Mouse (Mus musculus): Measurements from ENCODE around the gene Rassf2. TPM values are rescaled to one million over a fixed set of nuclear protein-coding genes. Genes with fewer than 3 reads are reported as not detected.

The Rassf2 gene
- total RNA-seq, 2 experiments from 2014 or later = 28.0 to 30.4 TPM

DNA sequence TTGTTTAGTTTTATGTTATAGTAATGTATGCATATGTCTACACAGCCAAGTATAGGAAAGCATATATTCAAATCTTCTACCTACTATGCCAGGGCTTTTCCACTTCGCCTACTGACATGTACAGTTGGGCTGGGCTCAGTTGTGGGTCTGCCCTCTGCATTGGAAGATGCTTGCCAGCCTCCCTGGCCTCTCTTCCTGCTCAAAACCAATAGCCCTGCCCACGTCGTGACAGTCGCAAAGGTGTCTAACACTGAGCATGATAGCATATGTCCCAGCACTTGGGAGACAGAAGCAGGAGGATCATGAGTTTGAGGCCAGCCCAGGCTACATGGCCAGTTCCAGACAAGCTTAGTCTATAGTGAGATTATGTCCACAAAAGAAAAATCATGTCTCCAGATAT is 16.9 kb downstream of the Rassf2 start:
- intact Hi-C loops (cut with DNase I) = no loop called here
- peak in 1 of 2 experiments; percentile 6 for DNase-seq (ENCODE audit: extremely low spot score in 1 of 2, low spot score in 2 of 2)

GRCm38 (mm10) chr2:132010781-132011180 is 19.3 kb downstream of the Rassf2 start:
- DNase-seq (ENCODE audit: extremely low spot score in 1 of 2, low spot score in 2 of 2) = no peak
- intact Hi-C loops (cut with DNase I) = no loop called here

DNA sequence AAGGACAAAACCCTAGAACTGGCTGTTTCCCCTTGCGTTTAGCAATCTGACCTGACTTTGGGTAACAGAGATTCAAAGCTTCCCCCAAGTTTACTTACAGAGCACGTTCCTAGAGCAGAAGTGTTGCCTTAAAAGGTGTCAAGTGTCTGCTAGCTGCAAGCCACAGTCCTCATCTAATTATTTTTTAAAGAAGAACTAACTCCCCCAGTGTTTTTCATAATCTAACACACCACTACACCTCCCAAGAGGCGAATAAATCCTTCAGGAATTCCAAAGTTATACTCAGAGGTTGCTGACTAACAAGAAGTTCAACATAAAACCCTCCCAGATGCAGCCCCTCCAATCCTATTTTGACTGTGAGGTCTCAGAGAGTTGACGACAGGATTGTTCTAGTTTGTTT is 21.9 kb downstream of the Rassf2 start:
- intact Hi-C loops (cut with DNase I) = no loop called here
- DNase-seq (ENCODE audit: extremely low spot score in 1 of 2, low spot score in 2 of 2) = no peak

DNA sequence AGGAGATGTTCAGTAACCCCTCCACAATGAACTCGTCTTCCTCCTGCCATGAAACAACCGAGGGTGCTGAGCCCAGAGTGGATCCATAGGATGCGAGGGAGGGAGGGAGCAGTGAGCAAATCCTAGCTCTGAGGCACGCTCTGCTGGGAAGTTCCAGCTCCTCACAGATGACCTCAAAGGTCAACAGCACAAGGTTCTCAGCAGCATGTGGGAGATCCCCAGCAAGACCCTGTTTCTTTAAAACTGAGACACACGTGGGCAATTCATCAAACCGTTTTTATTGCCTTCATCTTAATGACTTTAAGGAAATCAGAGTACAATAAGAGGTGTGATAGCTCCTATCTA is 22.6 kb downstream of the Rassf2 start:
- intact Hi-C loops (cut with DNase I) = no loop called here
- no peak for DNase-seq (ENCODE audit: extremely low spot score in 1 of 2, low spot score in 2 of 2)

GRCm38 (mm10) chr2:132006561-132007474 is 23.2 kb downstream of the Rassf2 start:
- peak; percentile 46 to 88 for DNase-seq (ENCODE audit: extremely low spot score in 1 of 2, low spot score in 2 of 2)
- intact Hi-C loops (cut with DNase I) = no loop called here

GRCm38 (mm10) chr2:132005445-132005844 is 24.6 kb downstream of the Rassf2 start:
- no peak for DNase-seq (ENCODE audit: extremely low spot score in 1 of 2, low spot score in 2 of 2)

GRCm38 (mm10) chr2:132004495-132005136 is 25.4 kb downstream of the Rassf2 start:
- intact Hi-C loops (cut with DNase I) = no loop called here
- DNase-seq (ENCODE audit: extremely low spot score in 1 of 2, low spot score in 2 of 2) = no peak

More at GRCm38 (mm10) chr2:132005445-132005844, 24.6 kb downstream of the Rassf2 start:
- intact Hi-C loops (cut with DNase I) = no loop called here

DNA sequence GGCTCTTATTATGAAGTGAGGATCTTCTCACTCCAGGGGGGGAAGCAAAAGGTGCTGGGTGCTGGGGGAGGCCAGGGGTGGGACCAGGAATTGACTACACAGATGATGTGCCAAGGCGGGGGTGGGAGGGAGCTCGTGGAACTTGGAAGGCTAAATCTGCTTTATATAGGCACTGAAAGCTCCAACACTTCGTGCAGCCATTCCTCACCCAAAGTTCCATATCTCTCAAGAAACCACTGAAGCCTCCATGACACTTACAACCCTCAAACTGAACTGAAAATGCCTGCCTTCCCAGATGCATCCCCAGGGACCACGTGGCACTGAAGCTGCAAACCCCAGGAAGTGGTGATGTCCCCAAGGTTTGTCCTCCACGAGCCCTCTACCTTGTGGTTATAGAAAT is 26.1 kb downstream of the Rassf2 start:
- intact Hi-C loops (cut with DNase I) = no loop called here
- no peak for DNase-seq (ENCODE audit: extremely low spot score in 1 of 2, low spot score in 2 of 2)

DNA sequence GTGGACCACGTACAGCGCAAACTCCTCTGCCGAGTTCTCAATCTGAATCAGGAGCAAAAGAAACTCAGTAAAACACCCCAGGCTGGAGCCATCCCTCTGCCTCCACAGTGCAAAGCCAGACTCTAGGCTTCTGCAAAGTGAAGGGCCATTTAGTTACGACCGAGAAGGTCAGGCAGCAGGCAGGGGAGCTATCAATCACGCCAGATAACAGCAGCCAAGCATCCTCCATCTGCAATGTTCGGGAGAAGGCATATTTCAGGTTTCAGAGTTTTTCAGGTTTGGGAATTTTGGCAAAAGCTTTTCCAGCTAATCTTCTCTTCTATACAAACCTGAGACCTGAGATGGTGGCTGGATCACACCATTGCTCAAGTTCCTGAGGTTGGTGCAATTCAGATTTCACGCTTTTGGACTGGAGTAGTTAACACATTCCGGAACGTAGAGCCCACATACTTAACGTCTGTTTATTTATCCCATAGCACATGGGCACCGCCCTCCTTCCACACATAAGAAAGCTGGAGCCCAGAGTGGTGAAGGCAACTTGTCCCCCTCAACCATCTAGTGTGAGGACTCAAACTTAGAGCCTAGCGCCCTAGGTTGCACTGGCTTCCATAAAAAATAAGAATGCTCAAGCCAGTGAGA is 28.2 kb downstream of the Rassf2 start:
- no peak for DNase-seq (ENCODE audit: extremely low spot score in 1 of 2, low spot score in 2 of 2)
- intact Hi-C loops (cut with DNase I) = no loop called here

DNA sequence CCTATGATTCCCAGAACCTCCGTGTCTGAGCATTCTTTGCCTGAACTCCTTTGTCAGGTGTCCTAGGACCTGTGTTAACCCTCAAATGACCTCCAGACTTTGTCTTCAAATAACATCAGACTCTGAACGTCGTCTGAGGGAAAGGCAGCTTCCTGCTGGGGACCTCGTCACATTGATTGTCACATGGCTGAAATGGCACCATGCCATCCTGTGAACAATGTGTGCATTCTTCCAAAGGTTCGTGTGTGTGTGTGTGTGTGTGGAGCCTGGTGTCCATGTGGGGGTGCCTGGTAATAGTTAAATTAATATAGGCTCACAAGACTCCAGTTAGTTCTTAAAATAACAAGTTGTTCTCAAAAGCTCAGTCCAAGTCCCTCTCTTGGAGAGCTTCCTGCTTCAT is 32.7 kb downstream of the Rassf2 start:
- intact Hi-C loops (cut with DNase I) = no loop called here
- peak in 1 of 2 experiments; percentile 43 for DNase-seq (ENCODE audit: extremely low spot score in 1 of 2, low spot score in 2 of 2)

DNA sequence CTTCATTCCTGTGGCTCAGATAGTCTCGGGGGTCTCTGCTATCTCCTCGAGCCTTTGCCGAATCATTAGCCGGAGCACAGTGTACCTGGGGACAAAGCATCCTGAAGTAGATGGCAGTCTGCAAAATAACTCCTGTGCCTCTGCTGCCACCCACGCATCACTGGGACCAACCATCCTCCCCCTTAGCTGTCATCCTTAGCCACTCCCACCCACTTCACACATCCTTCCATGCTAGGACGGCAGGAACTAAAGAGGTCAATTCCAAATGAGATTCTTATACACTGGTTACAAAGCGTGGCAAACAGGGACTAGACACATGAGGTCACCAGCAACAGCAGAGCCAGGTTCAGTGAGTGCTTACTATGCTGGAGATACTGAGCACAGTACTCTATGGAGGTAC is 33.7 kb downstream of the Rassf2 start:
- intact Hi-C loops (cut with DNase I) = no loop called here
- peak in 1 of 2 experiments; percentile 15 for DNase-seq (ENCODE audit: extremely low spot score in 1 of 2, low spot score in 2 of 2)

DNA sequence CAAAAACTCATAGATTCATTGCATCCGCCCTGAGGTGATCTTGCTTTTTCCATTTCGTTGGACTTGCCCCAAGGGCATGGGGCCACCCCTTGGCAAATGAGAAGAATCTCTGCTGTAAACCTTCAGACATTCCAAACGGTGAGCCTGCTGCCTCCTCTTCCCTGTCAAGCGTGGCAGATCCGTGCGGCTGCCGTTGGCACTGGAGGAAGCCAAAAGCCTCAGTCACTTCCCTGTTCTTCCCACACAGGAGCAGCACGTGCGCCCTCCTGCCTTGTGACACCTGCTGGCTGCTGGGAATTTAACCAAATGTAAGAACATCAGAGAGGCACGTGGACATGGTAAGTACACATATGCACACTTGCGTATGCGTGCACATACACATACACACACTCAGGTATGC is 34.3 kb downstream of the Rassf2 start:
- intact Hi-C loops (cut with DNase I) = no loop called here
- DNase-seq (ENCODE audit: extremely low spot score in 1 of 2, low spot score in 2 of 2) = peak in 1 of 2 experiments; percentile 31

DNA sequence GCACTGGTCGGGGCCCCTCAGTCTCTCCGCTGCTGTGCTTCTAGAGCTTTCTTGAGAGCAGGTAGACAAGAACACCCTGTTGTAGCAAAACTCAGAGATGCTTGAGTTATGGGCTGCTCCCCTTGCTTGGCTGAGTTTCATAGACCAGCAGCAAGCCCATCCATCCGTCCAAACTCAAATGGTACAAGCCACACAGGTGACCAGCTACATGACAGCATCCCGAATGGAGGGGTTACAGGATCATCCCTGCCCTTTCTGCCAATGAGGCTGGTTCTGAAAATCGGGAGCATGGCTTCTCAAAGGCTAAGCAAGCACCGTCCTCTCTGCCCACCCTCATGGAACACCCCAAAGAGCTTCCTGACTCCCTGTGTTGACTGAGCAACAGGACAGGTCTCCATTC is 35.1 kb downstream of the Rassf2 start:
- intact Hi-C loops (cut with DNase I) = no loop called here
- peak in 1 of 2 experiments; percentile 7 for DNase-seq (ENCODE audit: extremely low spot score in 1 of 2, low spot score in 2 of 2)

DNA sequence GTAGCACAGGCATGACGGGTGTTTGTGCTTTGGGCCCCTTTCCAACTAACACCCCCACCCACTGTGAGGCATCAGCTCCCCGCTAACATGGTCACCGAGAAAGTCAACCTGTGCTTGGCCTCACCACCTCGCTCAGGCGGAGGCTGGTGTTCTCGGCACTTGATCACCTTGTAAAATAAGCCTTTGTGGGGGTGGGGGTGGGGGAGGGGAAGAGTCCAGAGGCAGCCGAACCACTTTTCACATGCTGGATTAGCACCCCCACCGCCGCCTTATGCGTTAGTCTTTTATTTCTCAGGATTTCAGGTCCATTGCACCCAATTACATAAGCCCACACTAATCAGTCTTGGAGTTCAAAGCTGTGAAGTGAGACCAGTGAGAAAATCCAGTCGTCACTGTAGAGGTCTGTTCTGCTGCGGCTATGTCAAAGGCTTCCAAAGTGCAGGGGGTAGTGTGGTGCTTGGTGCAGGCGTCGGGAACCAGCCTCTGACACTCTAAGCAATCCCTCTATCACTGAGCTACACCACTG is 36.4 kb downstream of the Rassf2 start:
- intact Hi-C loops (cut with DNase I) = no loop called here
- peak in 1 of 2 experiments; percentile 29 for DNase-seq (ENCODE audit: extremely low spot score in 1 of 2, low spot score in 2 of 2)

DNA sequence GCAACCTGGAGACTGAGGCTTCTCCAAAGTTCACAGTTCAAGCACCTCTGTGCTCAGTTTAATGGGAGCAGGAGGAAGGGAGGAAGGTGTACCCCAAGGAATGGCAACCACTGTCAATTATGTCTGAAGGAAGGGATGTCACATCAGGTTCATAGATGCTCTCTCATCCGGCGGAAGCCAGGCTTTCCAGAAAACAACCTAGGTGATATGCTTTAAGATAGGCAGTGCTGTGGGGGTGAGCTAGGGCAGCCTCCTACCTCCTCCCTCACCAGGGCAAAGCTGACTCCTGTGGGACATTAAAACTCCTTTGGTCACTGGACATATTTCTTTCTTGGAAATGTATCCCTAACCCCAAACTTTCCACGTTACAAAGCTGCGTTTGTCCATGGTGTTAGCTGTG is 36.9 kb downstream of the Rassf2 start:
- no peak for DNase-seq (ENCODE audit: extremely low spot score in 1 of 2, low spot score in 2 of 2)
- intact Hi-C loops (cut with DNase I) = no loop called here

GRCm38 (mm10) chr2:131992487-131992886 is 37.6 kb downstream of the Rassf2 start:
- peak in 1 of 2 experiments; percentile 5 for DNase-seq (ENCODE audit: extremely low spot score in 1 of 2, low spot score in 2 of 2)

GRCm38 (mm10) chr2:131988550-131988949 is 41.5 kb downstream of the Rassf2 start:
- intact Hi-C loops (cut with DNase I) = no loop called here
- DNase-seq (ENCODE audit: extremely low spot score in 1 of 2, low spot score in 2 of 2) = peak in 1 of 2 experiments; percentile 9

More at GRCm38 (mm10) chr2:131992487-131992886, 37.6 kb downstream of the Rassf2 start:
- intact Hi-C loops (cut with DNase I) = no loop called here

- intact Hi-C loops (cut with DNase I) = no loop called here
Observed at GRCm38 (mm10) chr2:131987950-131988349, 42.1 kb downstream of the Rassf2 start.

DNA sequence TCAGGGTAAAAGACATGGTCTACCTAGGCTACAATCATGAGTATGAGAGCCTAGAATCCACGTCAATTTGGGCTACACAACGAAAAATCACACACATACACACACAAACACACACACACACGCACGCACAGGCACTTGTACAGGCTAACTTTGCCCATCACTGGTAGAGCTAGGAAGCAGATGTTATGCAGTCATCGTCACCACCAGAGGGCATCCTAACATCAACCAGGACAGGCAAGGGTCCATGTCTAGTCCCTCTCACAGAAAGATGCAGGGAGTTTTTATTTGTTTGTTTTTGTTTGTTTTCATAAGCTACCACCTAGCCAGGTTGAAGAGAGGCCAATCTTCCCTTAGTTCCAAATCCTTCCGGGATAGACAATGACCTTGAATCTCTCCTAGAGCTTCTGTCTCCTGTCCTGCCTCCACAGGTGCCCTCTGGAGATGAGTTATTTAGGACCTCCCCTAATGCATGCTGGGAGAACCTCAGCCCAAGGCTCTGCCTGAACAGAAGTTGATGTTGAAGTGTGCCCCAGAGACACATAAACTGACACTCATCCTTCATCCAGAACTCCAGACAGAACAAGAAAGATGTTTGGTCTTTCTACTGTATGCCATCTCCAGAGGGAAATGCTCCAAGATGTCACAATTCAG is 47.4 kb downstream of the Rassf2 start:
- DNase-seq (ENCODE audit: extremely low spot score in 1 of 2, low spot score in 2 of 2) = peak; percentile 60 to 66
- intact Hi-C loops (cut with DNase I) = loop anchor here (2.0 to 5.0 kb wide), 4 partner anchors 80 to 258 kb away; no protein-coding TSS in a partner anchor

More at GRCm38 (mm10) chr2:131987950-131988349, 42.1 kb downstream of the Rassf2 start:
- peak in 1 of 2 experiments; percentile 4 for DNase-seq (ENCODE audit: extremely low spot score in 1 of 2, low spot score in 2 of 2)
